Mouse (Mus musculus): ENCODE data around the gene Rprd1b.

Rprd1b gene

GRCm38 (mm10) chr2:158028354-158028863 lies at the start of gene Rprd1b, which contains the start of gene Tti1:
Gene Rprd1b, plus strand, starts transcription at chr2:158028497.
Gene Tti1, minus strand, starts transcription at chr2:158028433.
- peak; percentile 90 to 92 for DNase-seq (ENCODE audit: low spot score in 2 of 2)

GRCm38 (mm10) chr2:157979241-157979640 lies 49.1 kb upstream of the Rprd1b start:
- no peak for DNase-seq (ENCODE audit: low spot score in 2 of 2)

- DNase-seq (ENCODE audit: low spot score in 2 of 2), result no peak
Measured at GRCm38 (mm10) chr2:157982727-157983126, 45.6 kb upstream of the Rprd1b start.

- no peak for DNase-seq (ENCODE audit: low spot score in 2 of 2)
Measured at GRCm38 (mm10) chr2:157983276-157983675, 45.0 kb upstream of the Rprd1b start.

DNA sequence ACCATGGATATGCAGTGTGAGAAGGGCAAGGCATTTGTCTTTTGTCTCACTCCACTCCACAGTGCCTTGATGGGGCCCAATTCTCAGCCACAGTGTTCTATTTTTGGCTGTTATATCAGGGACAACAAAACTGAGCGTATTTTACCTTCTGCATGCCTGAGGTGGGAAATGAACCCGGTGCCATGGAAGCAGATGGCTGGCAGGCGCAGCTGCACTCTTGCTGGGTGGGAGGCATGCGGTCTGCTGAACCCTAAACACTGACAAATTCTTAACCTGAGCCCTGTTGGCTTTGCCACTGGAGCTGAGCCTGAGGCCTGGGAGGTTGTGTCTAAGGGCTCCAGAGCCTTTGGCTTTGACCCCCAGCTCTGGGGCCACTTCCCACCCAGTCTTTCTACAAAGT lies 42.7 kb upstream of the Rprd1b start:
- DNase-seq (ENCODE audit: low spot score in 2 of 2), result no peak

GRCm38 (mm10) chr2:157986235-157986634 lies 42.1 kb upstream of the Rprd1b start:
- DNase-seq (ENCODE audit: low spot score in 2 of 2), result no peak

- DNase-seq (ENCODE audit: low spot score in 2 of 2), result no peak
Measured at GRCm38 (mm10) chr2:157988416-157989190, 39.7 kb upstream of the Rprd1b start.

- DNase-seq (ENCODE audit: low spot score in 2 of 2), result no peak
Measured at GRCm38 (mm10) chr2:157989946-157990345, 38.4 kb upstream of the Rprd1b start.

- DNase-seq (ENCODE audit: low spot score in 2 of 2), result no peak
Measured at GRCm38 (mm10) chr2:157991026-157991425, 37.3 kb upstream of the Rprd1b start.

GRCm38 (mm10) chr2:157992501-157992900 lies 35.8 kb upstream of the Rprd1b start:
- DNase-seq (ENCODE audit: low spot score in 2 of 2), result no peak

GRCm38 (mm10) chr2:157998817-157999216 lies 29.5 kb upstream of the Rprd1b start:
- no peak for DNase-seq (ENCODE audit: low spot score in 2 of 2)

DNA sequence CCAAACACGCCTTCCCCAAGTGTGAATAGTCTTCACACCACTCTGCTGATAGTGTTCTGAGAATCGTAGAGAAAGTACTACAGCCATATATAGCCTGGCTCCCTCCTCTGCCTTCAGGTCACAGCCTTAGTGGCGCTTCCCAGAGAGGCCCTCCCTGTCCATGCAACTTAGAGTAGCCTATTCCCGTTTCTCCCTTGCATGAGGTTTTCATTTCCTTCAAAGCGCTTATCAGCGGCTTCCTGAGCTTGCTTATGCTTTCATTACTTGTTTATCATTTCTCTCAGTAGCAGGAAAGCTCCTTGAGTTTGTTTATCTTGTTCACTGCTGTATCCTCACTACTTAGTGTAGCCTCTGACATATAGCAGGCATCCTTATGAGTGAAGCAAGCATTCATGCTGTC lies 23.7 kb upstream of the Rprd1b start:
- no peak for DNase-seq (ENCODE audit: low spot score in 2 of 2)

- DNase-seq (ENCODE audit: low spot score in 2 of 2), result no peak
Measured at GRCm38 (mm10) chr2:158005641-158006040, 22.7 kb upstream of the Rprd1b start.

DNA sequence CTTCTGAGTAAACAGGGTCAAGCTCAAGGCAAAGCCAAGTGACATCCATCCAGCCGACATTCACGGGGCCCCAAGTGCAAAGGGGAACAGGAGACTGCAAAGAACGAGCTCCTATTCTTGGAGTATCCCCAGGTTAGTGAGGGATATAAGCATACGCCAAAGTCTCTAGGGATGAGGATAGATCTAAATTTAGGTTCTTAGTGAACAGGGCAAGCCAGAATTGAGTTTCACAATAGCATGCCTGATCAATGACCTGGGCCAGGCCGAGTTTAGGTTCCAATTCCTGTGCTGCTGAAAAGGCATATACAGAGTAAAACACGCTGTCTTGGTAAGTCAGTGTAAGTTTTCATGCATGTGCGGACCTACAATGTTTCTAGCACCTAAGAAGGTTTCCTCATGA lies 18.9 kb upstream of the Rprd1b start:
- no peak for DNase-seq (ENCODE audit: low spot score in 2 of 2)

- no peak for DNase-seq (ENCODE audit: low spot score in 2 of 2)
Measured at GRCm38 (mm10) chr2:158012608-158013007, 15.7 kb upstream of the Rprd1b start.

DNA sequence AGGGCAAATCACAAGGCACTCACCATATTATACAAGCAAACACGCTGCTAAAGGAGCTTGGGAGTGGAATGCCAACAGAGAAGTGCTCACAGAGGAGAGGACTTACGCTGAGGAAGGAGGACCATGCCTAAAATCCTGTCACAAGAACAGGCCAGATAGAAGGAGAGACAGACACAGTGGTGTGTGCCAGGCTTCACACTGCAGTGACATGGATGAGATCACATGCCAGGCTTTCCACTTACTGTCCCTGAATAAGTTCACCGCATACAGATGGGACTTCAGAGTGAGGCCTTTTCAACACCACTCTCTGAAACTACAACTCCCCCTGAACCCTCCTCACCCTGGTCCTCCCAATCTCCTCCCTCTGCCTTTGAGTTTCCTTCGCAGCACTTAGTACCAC lies 11.0 kb upstream of the Rprd1b start:
- no peak for DNase-seq (ENCODE audit: low spot score in 2 of 2)

- no peak for DNase-seq (ENCODE audit: low spot score in 2 of 2)
Measured at GRCm38 (mm10) chr2:158027855-158028353, 393 bp upstream of the Rprd1b start.

- no peak for DNase-seq (ENCODE audit: low spot score in 2 of 2)
Measured at GRCm38 (mm10) chr2:158030007-158030406, 1.7 kb downstream of the Rprd1b start.

DNA sequence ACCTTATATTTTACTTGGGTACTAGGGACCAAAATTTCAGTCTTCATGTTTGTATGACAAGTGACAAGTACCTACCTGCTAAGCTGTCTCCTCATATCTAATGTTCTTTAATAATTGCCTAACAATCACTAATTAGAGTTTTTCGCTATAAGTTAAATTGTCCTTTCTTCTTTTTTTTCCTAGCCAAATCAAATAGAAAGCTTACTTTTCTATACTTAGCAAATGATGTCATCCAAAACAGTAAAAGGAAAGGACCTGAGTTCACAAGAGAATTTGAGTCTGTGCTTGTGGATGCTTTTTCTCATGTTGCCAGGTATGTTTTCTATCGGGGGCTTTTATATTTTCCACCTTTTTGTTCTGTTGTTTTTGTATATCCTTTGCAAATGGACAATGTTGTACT lies 7.5 kb downstream of the Rprd1b start:
- no peak for DNase-seq (ENCODE audit: low spot score in 2 of 2)

- DNase-seq (ENCODE audit: low spot score in 2 of 2), result no peak
Measured at GRCm38 (mm10) chr2:158036408-158036807, 8.1 kb downstream of the Rprd1b start.

GRCm38 (mm10) chr2:158036953-158037352 lies 8.7 kb downstream of the Rprd1b start:
- DNase-seq (ENCODE audit: low spot score in 2 of 2), result no peak

- no peak for DNase-seq (ENCODE audit: low spot score in 2 of 2)
Measured at GRCm38 (mm10) chr2:158037571-158037970, 9.3 kb downstream of the Rprd1b start.

GRCm38 (mm10) chr2:158039662-158040061 lies 11.4 kb downstream of the Rprd1b start:
- no peak for DNase-seq (ENCODE audit: low spot score in 2 of 2)

Measured in frontal cortex, postnatal 14 days (tissue).